Mouse (Mus musculus): ENCODE results near the gene Gm8126. TPM values are rescaled to one million over a fixed set of nuclear protein-coding genes. Genes with fewer than 3 reads are reported as not detected.

Gene Gm8126
- polyA plus RNA-seq (2017; shearing (Covaris generic)) = 1 to 10 TPM in 1 of 2 experiments, under 1 TPM in 1; 0.28 to 1.6 TPM

DNA sequence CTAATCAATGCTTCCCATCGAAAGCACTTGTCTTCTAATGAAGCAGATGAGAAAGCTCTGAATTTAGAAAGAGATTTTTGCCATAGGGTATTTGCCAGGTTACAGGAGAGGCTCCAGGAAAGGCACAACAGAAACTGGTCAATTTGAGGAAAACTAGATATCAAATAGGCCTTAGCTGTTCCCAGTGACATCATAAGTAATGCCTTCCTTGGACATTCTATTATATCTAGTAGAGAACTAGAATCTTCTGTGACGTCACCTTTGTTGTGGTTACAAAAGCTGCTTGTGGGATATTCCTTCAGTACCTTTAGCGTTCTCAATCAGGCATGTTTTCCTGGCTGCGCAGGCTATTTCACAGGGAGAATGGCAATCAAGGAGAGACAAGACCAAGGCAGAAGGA is at the start of gene Gm8126:
Gene Gm8126 (plus strand): TSS at position 301 of the 400 bp plus-strand sequence.

DNA sequence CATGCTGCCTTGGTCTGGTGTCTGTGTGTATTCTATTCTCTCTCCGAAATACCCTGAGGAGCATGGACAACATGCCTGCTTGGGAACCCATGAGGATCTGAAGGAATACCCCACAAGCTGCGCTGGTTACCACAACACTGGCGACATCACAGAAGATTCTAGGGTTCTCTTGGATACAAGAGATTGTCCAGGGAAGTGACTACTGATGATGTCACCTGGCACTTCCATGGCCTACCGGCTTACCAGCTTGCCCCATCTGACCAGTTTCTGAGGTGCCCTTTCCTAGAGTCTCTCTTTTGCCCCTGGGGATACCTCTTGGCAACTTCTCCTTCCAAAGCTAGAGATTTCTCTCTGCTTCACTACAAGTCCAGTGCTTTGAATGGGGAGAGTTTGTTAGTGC is 23.2 kb upstream of the Gm8126 start, which contains the start of gene Gm8122:
Gene Gm8122 (minus strand): TSS at position 101 of the 400 bp plus-strand sequence.

DNA sequence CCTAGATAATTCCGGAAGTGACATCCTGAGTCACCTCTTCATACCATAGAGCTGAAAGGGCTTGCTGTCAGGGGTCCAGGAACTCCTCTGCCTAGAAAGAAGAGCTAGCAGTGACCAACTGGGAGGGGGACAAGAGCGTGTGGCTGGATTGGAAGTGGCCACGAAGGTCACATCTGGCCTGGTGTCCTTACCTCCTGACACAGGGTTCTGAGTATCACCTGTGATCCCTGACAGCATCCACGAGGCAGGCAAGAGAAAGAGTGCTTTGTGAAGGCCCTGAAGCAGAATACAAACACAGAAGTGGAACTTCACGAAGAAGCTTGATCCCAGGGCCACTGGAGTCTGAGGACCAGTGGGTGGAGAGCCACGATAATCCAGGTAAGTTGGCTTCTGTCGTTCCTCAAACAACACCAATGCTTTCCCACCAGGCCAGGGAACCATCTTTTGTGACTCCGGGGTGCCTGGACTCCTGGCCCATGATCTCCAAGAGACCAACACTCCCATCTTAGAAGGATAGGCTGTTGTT is 16.6 kb downstream of the Gm8126 start, which contains the start of gene Gm9732:
Gene Gm9732 (plus strand): TSS at position 51 of the 526 bp plus-strand sequence.

DNA sequence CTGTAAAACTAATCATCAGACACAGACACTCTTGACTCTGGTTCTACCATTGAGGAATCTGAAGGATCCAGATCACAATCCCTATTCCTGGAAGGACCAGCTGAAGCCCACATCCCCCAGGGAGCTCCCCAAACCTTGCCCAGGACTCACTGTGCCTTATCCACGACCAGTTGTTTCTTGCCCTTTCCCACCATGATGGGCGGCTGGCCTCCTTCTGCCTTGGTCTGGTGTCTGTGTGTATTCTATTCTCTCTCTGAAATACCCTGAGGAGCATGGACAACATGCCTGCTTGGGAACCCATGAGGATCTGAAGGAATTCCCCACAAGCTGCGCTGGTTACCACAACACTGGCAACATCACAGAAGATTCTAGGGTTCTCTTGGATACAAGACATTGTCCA is 35.1 kb downstream of the Gm8126 start, which contains the start of gene Gm8127:
Gene Gm8127 (minus strand): TSS at position 330 of the 400 bp plus-strand sequence.

Other genes with a start within 250 kb of the Gm8126 start
- gene Gm10376, start 243.0 kb upstream of the Gm8126 start, polyA plus RNA-seq (2017; shearing (Covaris generic)) = not detected
- gene Gm8094, start 182.0 kb upstream of the Gm8126 start, polyA plus RNA-seq (2017; shearing (Covaris generic)) = not detected
- not detected for gene Gm8104, start 158.0 kb upstream of the Gm8126 start, polyA plus RNA-seq (2017; shearing (Covaris generic))
- not detected for gene Gm7233, start 78.8 kb upstream of the Gm8126 start, polyA plus RNA-seq (2017; shearing (Covaris generic))
- gene Gm8122, start 23.3 kb upstream of the Gm8126 start, polyA plus RNA-seq (2017; shearing (Covaris generic)) = not detected
- gene Gm9732, start 16.4 kb downstream of the Gm8126 start, polyA plus RNA-seq (2017; shearing (Covaris generic)) = 1 to 10 TPM in 1 of 2 experiments, under 1 TPM in 1; 0.81 to 4.9 TPM
- gene Gm8127, start 35.2 kb downstream of the Gm8126 start, polyA plus RNA-seq (2017; shearing (Covaris generic)) = 1 to 10 TPM in 1 of 2 experiments, under 1 TPM in 1; 0.25 to 1.8 TPM
- not detected for gene 1700001F09Rik, start 89.2 kb downstream of the Gm8126 start, polyA plus RNA-seq (2017; shearing (Covaris generic))
- not detected for gene Gm8138, start 157.7 kb downstream of the Gm8126 start, polyA plus RNA-seq (2017; shearing (Covaris generic))